Mouse (Mus musculus): ENCODE measurements around the gene Nup50. TPM values are rescaled to one million over a fixed set of nuclear protein-coding genes. Genes with fewer than 3 reads are reported as not detected.

Nup50 gene
- polyA plus RNA-seq, 1 experiment = 69.8 TPM

- TF ChIP-seq CTCF (IDR thresholded peaks at IDR 0.05; ENCODE audit: low read depth, low read length) (no peak), POLR2A (IDR thresholded peaks at IDR 0.05; ENCODE audit: insufficient read depth, low read length) (no peak), EP300 (IDR thresholded peaks at IDR 0.05; ENCODE audit: insufficient read depth, low read depth, low read length) (no peak)
- H3K4me3 ChIP-seq (ENCODE audit: low read depth, low read length) = no peak overlapping the region
- H3K9ac ChIP-seq (ENCODE audit: low read depth, poor library complexity, severe bottlenecking) = no peak overlapping the region
- no peaks in the 10 kb centered on the region for H3K9me3 ChIP-seq (replicated peaks; ENCODE audit: control insufficient read depth, insufficient read depth, low read length, poor library complexity, severe bottlenecking)
- no peaks in the 10 kb centered on the region for H3K27me3 ChIP-seq (ENCODE audit: control insufficient read depth, insufficient read depth, low read length, poor library complexity, severe bottlenecking)
- H3K4me1 ChIP-seq (ENCODE audit: control insufficient read depth, insufficient read depth, low read length) = no peaks in the 10 kb centered on the region
- H3K27ac ChIP-seq (ENCODE audit: insufficient read depth, low read length) = no peak overlapping the region
- no peaks in the 10 kb centered on the region for H3K36me3 ChIP-seq (ENCODE audit: control insufficient read depth, insufficient read depth, low read length, poor library complexity, severe bottlenecking)
Measured at GRCm38 (mm10) chr15:84959891-84960290, 36.7 kb downstream of the Nup50 start.

DNA sequence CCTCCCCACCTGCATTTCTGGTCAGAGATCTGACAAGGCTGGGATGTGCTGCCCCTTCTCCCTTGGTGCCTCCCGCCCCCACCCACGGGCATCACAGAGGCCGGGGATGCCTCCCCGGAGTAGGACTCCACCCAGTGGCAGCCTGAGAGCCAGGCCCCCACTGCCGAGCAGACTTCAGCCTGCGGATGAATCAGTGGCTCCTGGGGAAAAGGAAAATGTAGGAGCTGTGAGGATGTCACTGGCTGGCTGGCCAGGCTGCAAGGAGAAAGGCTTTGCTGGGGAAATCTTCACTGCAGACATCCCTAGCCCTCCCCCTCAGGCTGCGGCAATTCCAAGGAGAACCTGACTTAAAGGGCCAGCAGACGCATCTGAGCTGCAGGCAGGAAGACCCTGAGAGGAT lies 37.5 kb downstream of the Nup50 start:
- Histone ChIP-seq H3K36me3 (ENCODE audit: control insufficient read depth, insufficient read depth, low read length, poor library complexity, severe bottlenecking) (no peaks in the 10 kb centered on the region), H3K9ac (ENCODE audit: low read depth, poor library complexity, severe bottlenecking) (no peak overlapping the region), H3K27me3 (ENCODE audit: control insufficient read depth, insufficient read depth, low read length, poor library complexity, severe bottlenecking) (no peaks in the 10 kb centered on the region), H3K27ac (ENCODE audit: insufficient read depth, low read length) (no peak overlapping the region), H3K9me3 (replicated peaks; ENCODE audit: control insufficient read depth, insufficient read depth, low read length, poor library complexity, severe bottlenecking) (no peaks in the 10 kb centered on the region), H3K4me3 (ENCODE audit: low read depth, low read length) (no peak overlapping the region), H3K4me1 (ENCODE audit: control insufficient read depth, insufficient read depth, low read length) (no peaks in the 10 kb centered on the region)
- TF ChIP-seq EP300 (IDR thresholded peaks at IDR 0.05; ENCODE audit: insufficient read depth, low read depth, low read length) (no peak), CTCF (IDR thresholded peaks at IDR 0.05; ENCODE audit: low read depth, low read length) (no peak), POLR2A (IDR thresholded peaks at IDR 0.05; ENCODE audit: insufficient read depth, low read length) (no peak)

GRCm38 (mm10) chr15:84962518-84962917 lies 39.3 kb downstream of the Nup50 start:
- no peaks in the 10 kb centered on the region for H3K36me3 ChIP-seq (ENCODE audit: control insufficient read depth, insufficient read depth, low read length, poor library complexity, severe bottlenecking)
- no peak overlapping the region for H3K27ac ChIP-seq (ENCODE audit: insufficient read depth, low read length)
- no peak overlapping the region for H3K9ac ChIP-seq (ENCODE audit: low read depth, poor library complexity, severe bottlenecking)
- TF ChIP-seq CTCF (IDR thresholded peaks at IDR 0.05; ENCODE audit: low read depth, low read length) = no peak
- no peak for TF ChIP-seq POLR2A (IDR thresholded peaks at IDR 0.05; ENCODE audit: insufficient read depth, low read length)
- TF ChIP-seq EP300 (IDR thresholded peaks at IDR 0.05; ENCODE audit: insufficient read depth, low read depth, low read length) = no peak
- no peaks in the 10 kb centered on the region for H3K9me3 ChIP-seq (replicated peaks; ENCODE audit: control insufficient read depth, insufficient read depth, low read length, poor library complexity, severe bottlenecking)
- H3K27me3 ChIP-seq (ENCODE audit: control insufficient read depth, insufficient read depth, low read length, poor library complexity, severe bottlenecking) = no peaks in the 10 kb centered on the region
- no peak overlapping the region for H3K4me3 ChIP-seq (ENCODE audit: low read depth, low read length)
- H3K4me1 ChIP-seq (ENCODE audit: control insufficient read depth, insufficient read depth, low read length) = no peaks in the 10 kb centered on the region

- H3K9me3 ChIP-seq (replicated peaks; ENCODE audit: control insufficient read depth, insufficient read depth, low read length, poor library complexity, severe bottlenecking) = no peaks in the 10 kb centered on the region
Measured at GRCm38 (mm10) chr15:84964771-84965170, 41.6 kb downstream of the Nup50 start.

DNA sequence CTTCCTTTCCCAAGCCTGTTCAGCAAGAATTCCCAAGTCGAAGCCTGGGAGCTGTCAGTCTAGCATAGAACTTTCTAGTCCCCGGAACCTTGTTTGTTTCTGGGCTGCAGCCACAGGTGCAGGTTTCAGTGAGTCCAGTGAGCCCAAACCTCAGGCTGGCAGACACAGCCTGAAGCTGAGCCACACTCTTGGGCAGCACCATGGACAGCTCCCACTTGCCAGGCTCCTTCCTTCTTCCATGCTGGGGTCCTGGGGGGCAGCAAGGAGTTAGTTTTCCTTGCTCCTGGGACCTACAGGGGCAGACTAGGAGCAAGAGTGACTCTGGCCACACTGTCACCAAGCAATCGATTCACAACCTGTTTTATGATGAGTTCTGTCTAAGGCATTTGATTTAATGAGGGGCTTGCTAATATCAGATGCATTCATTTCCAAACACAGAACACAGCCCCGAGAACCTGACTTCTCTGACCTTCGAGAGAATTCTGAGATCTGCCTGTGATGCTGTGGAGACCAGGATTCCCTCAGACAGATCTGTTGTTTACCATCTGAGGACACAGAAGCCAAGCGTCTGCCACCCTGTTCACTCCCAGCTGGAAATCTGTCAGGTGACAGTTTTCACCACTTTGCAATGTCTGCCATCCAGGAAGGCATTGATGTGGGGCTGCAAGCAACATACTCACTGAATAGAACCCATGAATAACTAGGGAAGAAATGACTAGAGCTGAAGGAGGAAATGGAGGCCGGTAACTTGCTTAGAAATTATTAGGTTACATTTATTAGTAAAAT lies 42.6 kb downstream of the Nup50 start:
- Histone ChIP-seq H3K27me3 (ENCODE audit: control insufficient read depth, insufficient read depth, low read length, poor library complexity, severe bottlenecking) (no peaks in the 10 kb centered on the region), H3K27ac (ENCODE audit: insufficient read depth, low read length) (no peak overlapping the region), H3K4me3 (ENCODE audit: low read depth, low read length) (no peak overlapping the region), H3K4me1 (ENCODE audit: control insufficient read depth, insufficient read depth, low read length) (no peaks in the 10 kb centered on the region), H3K36me3 (ENCODE audit: control insufficient read depth, insufficient read depth, low read length, poor library complexity, severe bottlenecking) (no peaks in the 10 kb centered on the region), H3K9me3 (replicated peaks; ENCODE audit: control insufficient read depth, insufficient read depth, low read length, poor library complexity, severe bottlenecking) (no peaks in the 10 kb centered on the region), H3K9ac (ENCODE audit: low read depth, poor library complexity, severe bottlenecking) (no peak overlapping the region)
- TF ChIP-seq EP300 (IDR thresholded peaks at IDR 0.05; ENCODE audit: insufficient read depth, low read depth, low read length) = no peak
- TF ChIP-seq CTCF (IDR thresholded peaks at IDR 0.05; ENCODE audit: low read depth, low read length) = no peak
- TF ChIP-seq POLR2A (IDR thresholded peaks at IDR 0.05; ENCODE audit: insufficient read depth, low read length) = no peak

More at GRCm38 (mm10) chr15:84964771-84965170, 41.6 kb downstream of the Nup50 start:
- no peaks in the 10 kb centered on the region for H3K4me1 ChIP-seq (ENCODE audit: control insufficient read depth, insufficient read depth, low read length)
- H3K27ac ChIP-seq (ENCODE audit: insufficient read depth, low read length) = no peak overlapping the region
- no peak overlapping the region for H3K9ac ChIP-seq (ENCODE audit: low read depth, poor library complexity, severe bottlenecking)
- no peaks in the 10 kb centered on the region for H3K27me3 ChIP-seq (ENCODE audit: control insufficient read depth, insufficient read depth, low read length, poor library complexity, severe bottlenecking)
- H3K36me3 ChIP-seq (ENCODE audit: control insufficient read depth, insufficient read depth, low read length, poor library complexity, severe bottlenecking) = no peaks in the 10 kb centered on the region
- no peak overlapping the region for H3K4me3 ChIP-seq (ENCODE audit: low read depth, low read length)
- TF ChIP-seq POLR2A (IDR thresholded peaks at IDR 0.05; ENCODE audit: insufficient read depth, low read length) (no peak), CTCF (IDR thresholded peaks at IDR 0.05; ENCODE audit: low read depth, low read length) (no peak), EP300 (IDR thresholded peaks at IDR 0.05; ENCODE audit: insufficient read depth, low read depth, low read length) (no peak)

- TF ChIP-seq CTCF (IDR thresholded peaks at IDR 0.05; ENCODE audit: low read depth, low read length) (no peak), EP300 (IDR thresholded peaks at IDR 0.05; ENCODE audit: insufficient read depth, low read depth, low read length) (no peak), POLR2A (IDR thresholded peaks at IDR 0.05; ENCODE audit: insufficient read depth, low read length) (no peak)
- no peak overlapping the region for H3K9ac ChIP-seq (ENCODE audit: low read depth, poor library complexity, severe bottlenecking)
- no peaks in the 10 kb centered on the region for H3K36me3 ChIP-seq (ENCODE audit: control insufficient read depth, insufficient read depth, low read length, poor library complexity, severe bottlenecking)
- H3K4me1 ChIP-seq (ENCODE audit: control insufficient read depth, insufficient read depth, low read length) = no peaks in the 10 kb centered on the region
- no peak overlapping the region for H3K27ac ChIP-seq (ENCODE audit: insufficient read depth, low read length)
- no peaks in the 10 kb centered on the region for H3K27me3 ChIP-seq (ENCODE audit: control insufficient read depth, insufficient read depth, low read length, poor library complexity, severe bottlenecking)
- H3K9me3 ChIP-seq (replicated peaks; ENCODE audit: control insufficient read depth, insufficient read depth, low read length, poor library complexity, severe bottlenecking) = no peaks in the 10 kb centered on the region
- no peak overlapping the region for H3K4me3 ChIP-seq (ENCODE audit: low read depth, low read length)
Measured at GRCm38 (mm10) chr15:84968534-84968933, 45.3 kb downstream of the Nup50 start.

Measured in ES-Bruce4 (cell line).